Mouse (Mus musculus) embryonic fibroblast, embryonic 13.5 days (primary cell): ENCODE results near the gene Zfp72. TPM values are rescaled to one million over a fixed set of nuclear protein-coding genes. Genes with fewer than 3 reads are reported as not detected.

Source experiments
- H3K27ac ChIP-seq: 2 replicates; pipeline ENCODE4 v1.5.1; 2012; ENCODE audit warnings: low read length, control low read depth, inconsistent platforms; ENCODE audit not compliant: insufficient read depth
- H3K4me1 ChIP-seq: 2 replicates; pipeline ENCODE4 v1.6.1; 2011; ENCODE audit warnings: low read length; ENCODE audit not compliant: control insufficient read depth, insufficient read depth
- H3K4me3 ChIP-seq: 2 replicates; pipeline ENCODE4 v1.5.1; 2011; ENCODE audit warnings: mild to moderate bottlenecking, control low read depth, low read length; ENCODE audit not compliant: insufficient read depth
- CTCF ChIP-seq: IDR thresholded peaks from 2 replicates; pipeline ENCODE4 v1.5.1; 2011; ENCODE audit warnings: mild to moderate bottlenecking, control low read depth, low read length, moderate library complexity, borderline replicate concordance; ENCODE audit not compliant: insufficient read depth
- POLR2A ChIP-seq: IDR thresholded peaks from 2 replicates; pipeline ENCODE4 v1.6.1; 2011; ENCODE audit warnings: low read depth, mild to moderate bottlenecking, control low read depth, low read length, moderate library complexity
- polyA plus RNA-seq: library from polyadenylated mRNA; stranded (reverse); fragments of >200 nt; gene quantifications from 2 replicates; pipeline ENCODE4 v1.2.4, GENCODE M21; 2011; ENCODE audit warnings: low read depth; ENCODE audit not compliant: missing spikeins, insufficient read length

The Zfp72 gene
- polyA plus RNA-seq = 3.0 and 6.1 TPM in 2 replicates

GRCm38 (mm10) chr13:74390371-74390990 lies at the start of gene Zfp72:
Zfp72 (minus strand) TSS chr13:74390836.
- peak within 1 kb of the TSS; percentile 99 for H3K4me3 ChIP-seq
- TF ChIP-seq POLR2A (peak; percentile 79), CTCF (no peak)
- H3K4me1 ChIP-seq = no peaks in the 10 kb centered on the region
- no peak within 1 kb of the TSS for H3K27ac ChIP-seq

GRCm38 (mm10) chr13:74439895-74440294 lies 49.3 kb upstream of the Zfp72 start:
- Histone ChIP-seq H3K27ac (no peak overlapping the region), H3K4me3 (no peak overlapping the region), H3K4me1 (no peaks in the 10 kb centered on the region)
- TF ChIP-seq CTCF (no peak), POLR2A (no peak)

- TF ChIP-seq CTCF (no peak), POLR2A (no peak)
- no peak within 1 kb of the TSS for H3K4me3 ChIP-seq
- no peaks in the 10 kb centered on the region for H3K4me1 ChIP-seq
- no peak within 1 kb of the TSS for H3K27ac ChIP-seq
Measured at GRCm38 (mm10) chr13:74399298-74399839, 8.7 kb upstream of the Zfp72 start, which contains the start of gene Ftl1-ps1. Ftl1-ps1 (plus strand) TSS chr13:74399694.

GRCm38 (mm10) chr13:74391156-74391555 lies 520 bp upstream of the Zfp72 start:
- H3K27ac ChIP-seq = no peak overlapping the region
- no peaks in the 10 kb centered on the region for H3K4me1 ChIP-seq
- no peak for TF ChIP-seq POLR2A
- no peak for TF ChIP-seq CTCF
- H3K4me3 ChIP-seq = no peak overlapping the region

- TF ChIP-seq POLR2A (no peak), CTCF (no peak)
- Histone ChIP-seq H3K27ac (no peak overlapping the region), H3K4me1 (no peaks in the 10 kb centered on the region), H3K4me3 (peak overlapping the region; percentile 99)
Measured at GRCm38 (mm10) chr13:74389730-74390129, 906 bp downstream of the Zfp72 start.

- no peak overlapping the region for H3K4me3 ChIP-seq
- no peaks in the 10 kb centered on the region for H3K4me1 ChIP-seq
- H3K27ac ChIP-seq = peak overlapping the region; percentile 40; the same call in 1 of the 2 replicates
- no peak for TF ChIP-seq POLR2A
Measured at GRCm38 (mm10) chr13:74382289-74382688, 8.3 kb downstream of the Zfp72 start.

- H3K27ac ChIP-seq = peak overlapping the region; percentile 40; the same call in 1 of the 2 replicates
- TF ChIP-seq POLR2A (no peak), CTCF (no peak)
- H3K4me3 ChIP-seq = no peak overlapping the region
- H3K4me1 ChIP-seq = no peaks in the 10 kb centered on the region
Measured at GRCm38 (mm10) chr13:74381533-74382276, 8.9 kb downstream of the Zfp72 start.

GRCm38 (mm10) chr13:74363859-74364235 lies 26.8 kb downstream of the Zfp72 start, which contains the start of gene Lrrc14b:
Lrrc14b (minus strand) TSS chr13:74364005.
- Histone ChIP-seq H3K4me1 (peaks cover 6% of the 10 kb centered on the region; the same call in 1 of the 2 replicates), H3K27ac (no peak within 1 kb of the TSS), H3K4me3 (no peak within 1 kb of the TSS)
- TF ChIP-seq CTCF (no peak), POLR2A (no peak)

GRCm38 (mm10) chr13:74363176-74363858 lies 27.3 kb downstream of the Zfp72 start:
- Histone ChIP-seq H3K27ac (no peak overlapping the region), H3K4me3 (no peak overlapping the region), H3K4me1 (peaks cover 6% of the 10 kb centered on the region; the same call in 1 of the 2 replicates)
- no peak for TF ChIP-seq POLR2A
- TF ChIP-seq CTCF = no peak
